Mouse (Mus musculus) lung, embryonic 16.5 days (tissue): ENCODE data around the gene Tuft1. TPM values are rescaled to one million over a fixed set of nuclear protein-coding genes. Genes with fewer than 3 reads are reported as not detected.
A peak's percentile ranks its signal among the peaks of the same experiment; 100 is the strongest.

Experiments used
- ATAC-seq: fragments of 200-750 bp; cut with Nextera tagmentation; 2 replicates; pipeline ENCODE4 v1.8.0; 2017; ENCODE audit warnings: low read depth, mild to moderate bottlenecking, moderate library complexity
- H3K27ac ChIP-seq: fragments of 300-500 bp; sonication (generic); 2 replicates; pipeline ENCODE4 v1.5.1; 2014; ENCODE audit warnings: mild to moderate bottlenecking, control low read depth, low read length
- H3K27me3 ChIP-seq: fragments of 300-500 bp; sonication (generic); 2 replicates; pipeline ENCODE4 v1.6.1; 2014; ENCODE audit warnings: low read depth, low read length, mixed read lengths; ENCODE audit not compliant: control insufficient read depth, insufficient read depth
- H3K36me3 ChIP-seq: fragments of 300-500 bp; sonication (generic); 2 replicates; pipeline ENCODE4 v1.6.1; 2014; ENCODE audit warnings: low read length; ENCODE audit not compliant: control insufficient read depth, insufficient read depth
- H3K4me1 ChIP-seq: fragments of 300-500 bp; sonication (generic); replicated peaks from 2 replicates; pipeline ENCODE4 v1.6.1; 2014; ENCODE audit warnings: low read length, mixed read lengths; ENCODE audit not compliant: control insufficient read depth, insufficient read depth
- H3K4me2 ChIP-seq: fragments of 300-500 bp; sonication (generic); 2 replicates; pipeline ENCODE4 v1.6.1; 2014; ENCODE audit warnings: low read depth, low read length, control low read depth
- H3K4me3 ChIP-seq: fragments of 300-500 bp; sonication (generic); 2 replicates; pipeline ENCODE4 v1.5.1; 2014; ENCODE audit warnings: mild to moderate bottlenecking, low read length, control low read depth
- H3K9ac ChIP-seq: fragments of 300-500 bp; sonication (generic); 2 replicates; pipeline ENCODE4 v1.6.1; 2014; ENCODE audit warnings: low read length, control low read depth
- H3K9me3 ChIP-seq: fragments of 300-500 bp; sonication (generic); 2 replicates; pipeline ENCODE4 v1.6.1; 2016; ENCODE audit warnings: low read length; ENCODE audit not compliant: control insufficient read depth
- WGBS: fragments of 180-500 bp; shearing (Covaris S2); extraction: QIAGEN DNeasy Blood & Tissue Kit; methylation state at CpG from one replicate; pipeline ENCODE4 v1.1.7; 2014; 5-methylcytosine and 5-hydroxymethylcytosine counted together
- polyA plus RNA-seq: library from polyadenylated mRNA; unstranded; fragments of >200 nt; fragmentation: Nextera tagmentation; extraction: Ambion mirVana; gene quantifications from 2 replicates; pipeline ENCODE4 v1.2.1, GENCODE M21; 2015

Gene Tuft1
- polyA plus RNA-seq, 1 experiment from 2014 or later = 10.9 TPM

DNA sequence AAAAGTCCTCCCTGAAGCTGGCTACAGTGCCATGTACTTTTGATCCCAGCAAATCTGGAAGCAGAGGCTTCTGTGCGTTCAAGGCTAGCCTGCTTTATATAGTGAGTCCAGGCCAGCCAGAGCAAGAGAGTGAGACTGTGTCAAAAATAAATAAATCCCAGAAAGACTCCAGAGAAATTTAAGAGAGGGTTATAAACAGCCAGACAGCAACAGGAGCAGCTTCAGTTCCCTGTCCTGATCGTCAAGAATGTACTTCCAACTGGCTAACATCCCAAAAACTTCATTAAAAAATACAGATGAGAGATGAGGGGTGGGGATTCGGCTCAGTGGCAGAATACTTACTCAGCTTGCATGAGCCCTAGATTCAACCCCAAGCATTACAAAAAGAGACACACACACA lies 93.5 kb downstream of the Tuft1 start:
- Histone ChIP-seq H3K36me3 (peaks cover 3% of the 10 kb centered on the region; the same call in 1 of the 2 replicates), H3K4me3 (no peak overlapping the region), H3K4me1 (peaks cover 20% of the 10 kb centered on the region), H3K27ac (peak overlapping the region; percentile 67), H3K4me2 (no peak overlapping the region), H3K27me3 (no peaks in the 10 kb centered on the region), H3K9me3 (no peaks in the 10 kb centered on the region), H3K9ac (no peak overlapping the region)
- peak; percentile 76 for ATAC-seq
- WGBS = 24% methylated on average over 3 of the region's 3 CpGs

DNA sequence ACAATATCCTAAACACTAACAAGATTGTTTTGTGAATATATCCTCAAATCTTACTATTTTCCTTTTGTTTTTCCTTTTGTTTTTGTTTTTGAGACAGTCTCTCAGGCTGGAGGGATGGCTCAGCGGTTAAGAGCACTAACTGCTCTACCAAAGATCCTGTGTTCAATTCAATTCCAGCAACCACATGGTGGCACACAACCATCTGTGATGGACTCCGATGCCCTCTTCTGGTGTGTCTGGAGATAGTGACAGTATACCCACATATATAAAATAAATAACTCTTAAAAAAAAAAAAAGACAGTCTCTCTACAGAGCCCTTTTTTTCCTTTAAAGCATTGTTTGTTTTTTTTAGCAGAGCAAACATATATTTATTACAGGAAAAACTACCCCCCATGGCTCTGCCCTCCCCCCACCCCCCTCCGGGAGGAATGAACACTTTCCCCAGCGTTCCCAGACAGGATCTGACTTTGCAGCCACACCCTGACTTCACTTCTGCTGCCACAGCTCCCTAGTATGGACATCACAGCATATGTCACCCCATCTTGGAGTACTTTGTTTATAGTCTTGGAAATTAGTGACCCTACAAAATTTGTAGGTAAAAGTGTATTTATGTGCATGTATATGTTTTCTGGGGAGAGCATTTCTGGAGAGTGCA lies 94.2 kb downstream of the Tuft1 start:
- H3K4me1 ChIP-seq = peaks cover 20% of the 10 kb centered on the region
- H3K9me3 ChIP-seq = no peaks in the 10 kb centered on the region
- peaks cover 3% of the 10 kb centered on the region for H3K36me3 ChIP-seq
- no peak for ATAC-seq
- peak overlapping the region; percentile 67; the same call in 1 of the 2 replicates for H3K27ac ChIP-seq
- no peaks in the 10 kb centered on the region for H3K27me3 ChIP-seq
- H3K4me2 ChIP-seq = no peak overlapping the region
- 60% methylated on average over 4 of the region's 4 CpGs for WGBS
- H3K4me3 ChIP-seq = no peak overlapping the region
- no peak overlapping the region for H3K9ac ChIP-seq

DNA sequence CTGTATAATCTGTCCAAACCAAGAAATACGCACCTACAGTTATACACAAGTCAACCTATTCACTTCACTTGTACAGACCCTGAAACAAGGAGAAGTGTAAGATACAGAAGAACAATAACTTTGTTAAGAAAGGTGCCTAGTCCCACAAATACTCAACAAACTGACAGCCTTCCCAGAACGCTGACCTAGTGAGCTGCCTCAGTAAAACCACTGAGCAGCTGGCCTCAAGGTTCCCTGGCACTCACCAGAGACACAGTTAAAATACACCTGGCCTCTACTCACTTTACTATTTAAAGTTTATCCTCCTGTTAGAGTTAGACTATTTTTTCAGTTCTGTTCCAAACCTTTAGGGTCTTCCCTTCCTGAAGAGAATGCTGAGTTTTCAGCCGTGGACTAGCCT lies 95.5 kb downstream of the Tuft1 start:
- Histone ChIP-seq H3K4me3 (no peak overlapping the region), H3K27ac (no peak overlapping the region), H3K36me3 (peaks cover 8% of the 10 kb centered on the region), H3K4me1 (peaks cover 20% of the 10 kb centered on the region), H3K27me3 (no peaks in the 10 kb centered on the region), H3K9ac (no peak overlapping the region), H3K9me3 (no peaks in the 10 kb centered on the region), H3K4me2 (no peak overlapping the region)
- 77% methylated on average over 3 of the region's 3 CpGs for WGBS
- ATAC-seq = no peak

Other genes with a start within 250 kb of the Tuft1 start
- 12.5 and 12.6 TPM in 2 replicates for gene Tdrkh, start 245.6 kb downstream of the Tuft1 start, polyA plus RNA-seq
- 58.8 and 59.8 TPM in 2 replicates for gene Mrpl9, start 215.6 kb downstream of the Tuft1 start, polyA plus RNA-seq
- 0.31 and 0.49 TPM in 2 replicates for gene Oaz3, start 215.0 kb downstream of the Tuft1 start, polyA plus RNA-seq
- 2.3 and 3.3 TPM in 2 replicates for gene Celf3, start 180.6 kb downstream of the Tuft1 start, polyA plus RNA-seq
- gene Riiad1, start 178.5 kb downstream of the Tuft1 start, polyA plus RNA-seq = 16.1 and 28.1 TPM in 2 replicates
- 38.6 and 45.6 TPM in 2 replicates for gene Snx27, start 76.2 kb downstream of the Tuft1 start, polyA plus RNA-seq
- not detected in 2 replicates for gene Gm10972, start 15.8 kb downstream of the Tuft1 start, polyA plus RNA-seq
- gene Selenbp2, start 34.7 kb upstream of the Tuft1 start, polyA plus RNA-seq = 8.9 and 13.3 TPM in 2 replicates
- 33.6 and 37.7 TPM in 2 replicates for gene Cgn, start 127.6 kb upstream of the Tuft1 start, polyA plus RNA-seq
- 14.6 and 16.9 TPM in 2 replicates for gene Pogz, start 178.7 kb upstream of the Tuft1 start, polyA plus RNA-seq
- 306 and 339 TPM in 2 replicates for gene Psmb4, start 228.1 kb upstream of the Tuft1 start, polyA plus RNA-seq